16 mouse cellular contexts compared by ENCODE assay signal in genomic region chr12:77098821-77099220, GRCm38 (mm10).
DNase-seq lines count a peak whose midpoint lies in the region.
"Had no signal": no experiment of that assay in that cellular context is flagged by ENCODE, and none has a peak within 500 bp of the region (broad histone marks: within the 10 kb centered on the region; RNA-seq: fewer than 3 reads in every experiment).

No protein-coding gene starts in this region.

- intact Hi-C loops in left cerebral cortex, postnatal 14 days (cut with DNase I) = no loop called here

- peak; percentile 67 for DNase-seq in right cerebral cortex, adult 18-20 months
- DNase-seq in right cerebral cortex, postnatal 10 days (ENCODE audit: low spot score in 2 of 2) = no peak
- peak; percentile 69 to 73 for DNase-seq in frontal cortex, adult 2 months (ENCODE audit: extremely low spot score in 1 of 2, low spot score in 1 of 2)
- peak; percentile 30 to 38 for DNase-seq in left cerebral cortex, postnatal 14 days (ENCODE audit: low spot score in 2 of 2)
- no peak for DNase-seq in kidney, adult 9 months
- DNase-seq in lung, postnatal 36 days = no peak
- DNase-seq: adrenal gland, postnatal 25 days; B cell, adult 2 months; cerebellum, adult 8-10 months; cerebellum, postnatal 25 days; gastrocnemius, adult 2 months; gastrocnemius, postnatal 36 days; heart, adult 2 months; heart, postnatal 10 days; kidney, adult 11 months; kidney, postnatal 4 days had no signal

Comparison
In these comparisons a context has a peak if more than half of its experiments do, and no peak if none do; other contexts are left out.
1. DNase-seq: peak in right cerebral cortex, adult 18-20 months (single experiment), frontal cortex, adult 2 months (2 of 2) and left cerebral cortex, postnatal 14 days (2 of 2); none in right cerebral cortex, postnatal 10 days (0 of 2), kidney, adult 9 months (single experiment) and lung, postnatal 36 days (single experiment).